In the genomic region with DNA sequence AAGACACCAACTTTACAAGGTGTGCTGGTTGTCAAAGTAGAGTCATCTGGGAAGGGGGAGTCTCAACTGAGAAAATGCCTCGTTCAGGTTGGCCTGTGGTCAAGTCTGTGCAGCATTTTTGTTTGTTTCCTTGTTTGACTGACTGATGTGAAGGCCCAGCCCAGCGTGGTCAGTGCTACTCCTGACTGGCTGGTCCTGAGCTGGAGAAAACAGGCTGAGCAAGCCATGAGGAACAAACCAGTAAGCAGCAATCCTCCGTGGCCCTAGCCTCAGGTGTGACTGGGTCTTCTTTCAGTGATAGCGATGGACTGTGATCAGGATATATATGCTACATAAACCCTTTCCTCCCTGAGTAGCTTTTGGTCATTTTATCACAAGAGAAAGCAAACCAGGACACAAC, we compare ENCODE assay signal across 33 mouse cellular contexts. TPM values are rescaled to one million over a fixed set of nuclear protein-coding genes. Genes with fewer than 3 reads are reported as not detected.
DNase-seq lines count a peak whose midpoint lies in the region; TF ChIP-seq lines count a peak whose summit lies in the region.
"Had no signal": no experiment of that assay in that cellular context is flagged by ENCODE, and none has a peak within 500 bp of the region (broad histone marks: within the 10 kb centered on the region; RNA-seq: fewer than 3 reads in every experiment).

No protein-coding gene starts in this region.

- H3K36me3 ChIP-seq in MEL (ENCODE audit: control insufficient read depth in 1 of 2, insufficient read depth in 2 of 2, low read length in 2 of 2) (peaks cover 0 to 6% of the 10 kb centered on the region in 2 experiments; a peak in 2 of 4 replicates), myocyte (ENCODE audit: control insufficient read depth, insufficient read depth) (peaks cover 30% of the 10 kb centered on the region)

- H3K79me2 ChIP-seq in MEL (ENCODE audit: control insufficient read depth, insufficient read depth, low read length, poor library complexity) (no peaks in the 10 kb centered on the region), myocyte (ENCODE audit: control insufficient read depth, insufficient read depth) (no peaks in the 10 kb centered on the region)

- H3K4me3 ChIP-seq in MEL (ENCODE audit: control insufficient read depth in 1 of 2, insufficient read depth in 1 of 2, low read depth in 2 of 2, low read length in 2 of 2): no peak overlapping the region
- no peak overlapping the region for H3K4me3 ChIP-seq in myocyte
- H3K4me3 ChIP-seq: embryonic facial prominence, embryonic 12.5 days; embryonic facial prominence, embryonic 15.5 days; erythroblast, embryonic 14.5 days; forebrain, embryonic 13.5 days; heart, adult 2 months; heart, embryonic 10.5 days; heart, embryonic 13.5 days had no signal

- no peak for TF ChIP-seq RAD21 in MEL (IDR thresholded peaks at IDR 0.05; ENCODE audit: low read depth, low read length)

- no peaks in the 10 kb centered on the region for H3K4me1 ChIP-seq in MEL (ENCODE audit: control insufficient read depth in 1 of 2, insufficient read depth in 2 of 2, low read length in 2 of 2)
- H3K4me1 ChIP-seq: embryonic facial prominence, embryonic 12.5 days; embryonic facial prominence, embryonic 15.5 days; forebrain, embryonic 13.5 days; heart, embryonic 10.5 days had no signal

- no peak overlapping the region for H3K27ac ChIP-seq in MEL (ENCODE audit: control insufficient read depth, low read depth, low read length)
- H3K27ac ChIP-seq: embryonic facial prominence, embryonic 12.5 days; embryonic facial prominence, embryonic 15.5 days; forebrain, embryonic 13.5 days; heart, adult 2 months; heart, embryonic 10.5 days; heart, embryonic 13.5 days; hindbrain, embryonic 14.5 days; hindbrain, postnatal 0 days had no signal

- H3K4me2 ChIP-seq in myocyte (ENCODE audit: low read depth): no peak overlapping the region
- H3K4me2 ChIP-seq: embryonic facial prominence, embryonic 12.5 days; embryonic facial prominence, embryonic 15.5 days; forebrain, embryonic 13.5 days; heart, embryonic 13.5 days; hindbrain, embryonic 14.5 days had no signal

- H3K9ac ChIP-seq in MEL (ENCODE audit: control insufficient read depth, low read depth, low read length, poor library complexity, severe bottlenecking): no peak overlapping the region
- H3K9ac ChIP-seq: embryonic facial prominence, embryonic 12.5 days; embryonic facial prominence, embryonic 15.5 days; forebrain, embryonic 13.5 days; heart, embryonic 13.5 days; hindbrain, embryonic 14.5 days had no signal

- TF ChIP-seq POLR2A in MEL (IDR thresholded peaks at IDR 0.05; ENCODE audit: control insufficient read depth in 1 of 2, insufficient read depth in 1 of 2, low read depth in 1 of 2, low read length in 2 of 2, poor library complexity in 1 of 2): no peak
- no peak for TF ChIP-seq POLR2A in myocyte (IDR thresholded peaks at IDR 0.05; ENCODE audit: insufficient read length, low read depth)

- no peaks in the 10 kb centered on the region for H3K27me3 ChIP-seq in MEL (ENCODE audit: control insufficient read depth in 1 of 2, insufficient read depth in 2 of 2, low read length in 2 of 2)
- no peaks in the 10 kb centered on the region for H3K27me3 ChIP-seq in myocyte (ENCODE audit: control insufficient read depth, insufficient read depth, insufficient read length)
- H3K27me3 ChIP-seq: embryonic facial prominence, embryonic 12.5 days; embryonic facial prominence, embryonic 15.5 days; forebrain, embryonic 13.5 days; heart, embryonic 13.5 days had no signal

- peak; percentile 14 to 35 for DNase-seq in urinary bladder, adult 18-20 months (ENCODE audit: low spot score in 2 of 2)
- no peak for DNase-seq in urinary bladder, postnatal 25 days (ENCODE audit: low spot score)
- DNase-seq in 3T3-L1 (ENCODE audit: low read depth, low spot score): peak; percentile 27
- no peak for DNase-seq in MEL (ENCODE audit: low read depth, low spot score)
- no peak for DNase-seq in B cell, adult 2 months
- no peak for DNase-seq in embryo, embryonic 11 days
- DNase-seq: adrenal gland, adult 8-10 months; adrenal gland, postnatal 25 days; cerebellum, adult 18-20 months; cerebellum, adult 9-10 months; cerebellum, postnatal 14 days; gastrocnemius, postnatal 10 days; gastrocnemius, postnatal 36 days; heart, adult 2 months; heart, postnatal 14 days; heart, postnatal 4 days had no signal

- H3K9me3 ChIP-seq in MEL (replicated peaks; ENCODE audit: insufficient read depth, low read length): no peaks in the 10 kb centered on the region
- H3K9me3 ChIP-seq: embryonic facial prominence, embryonic 12.5 days; embryonic facial prominence, embryonic 15.5 days; G1E; heart, embryonic 10.5 days; heart, embryonic 13.5 days had no signal

- TF ChIP-seq CTCF in MEL (IDR thresholded peaks at IDR 0.05 in 2 of 3, conservative IDR thresholded peaks at IDR 0.05 in 1 of 3; ENCODE audit: control insufficient read depth in 1 of 3, insufficient read depth in 1 of 3, low read depth in 2 of 3, low read length in 3 of 3, poor library complexity in 1 of 3, severe bottlenecking in 1 of 3): no peak

- TF ChIP-seq EP300 in MEL (IDR thresholded peaks at IDR 0.05; ENCODE audit: low read depth in 1 of 2, low read length in 2 of 2): no peak

- no peak overlapping the region for H3ac ChIP-seq in myocyte (ENCODE audit: control insufficient read depth, insufficient read length)

TF ChIP-seq in MEL, 35 proteins besides CTCF, POLR2A, EP300 and RAD21:
- TF ChIP-seq TBP (IDR thresholded peaks at IDR 0.05; ENCODE audit: low read depth, low read length) (no peak), ZMIZ1 (IDR thresholded peaks at IDR 0.05; ENCODE audit: low read depth, low read length) (peak; percentile 67; the same call in 1 of the 2 replicates), MAZ (IDR thresholded peaks at IDR 0.05; ENCODE audit: low read depth, low read length) (no peak)

TF ChIP-seq in myocyte, 11 proteins besides CTCF, POLR2A, EP300 and RAD21:
- TF ChIP-seq POLR2AphosphoS2 (IDR thresholded peaks at IDR 0.05; ENCODE audit: insufficient read length, low read depth) (peak; percentile 80), MYOD1 (IDR thresholded peaks at IDR 0.05; ENCODE audit: control insufficient read depth in 1 of 3, insufficient read length in 2 of 3, low read depth in 2 of 3) (no peak)

RNA-seq across cellular contexts. Expression of gene Strip1, which starts 25.4 kb away (rescaled TPM):
- total RNA-seq in MEL (2012; rRNA removed): 19.8 and 20.2 TPM in 2 replicates
- polyA plus RNA-seq in MEL (2012; ENCODE audit: insufficient read depth in 1 of 2, insufficient read length in 2 of 2, low read depth in 1 of 2, low replicate concordance in 2 of 2, missing spikeins in 1 of 2) (10 to 100 TPM in 1 of 2 experiments, not detected in 1; 32.9 TPM), myocyte (2012; fragmentation: generic; extraction: Trizol) (46.6 TPM)

RNA-seq across cellular contexts. Expression of gene Gm10961, which starts 25.8 kb away (rescaled TPM):
- total RNA-seq in MEL (2012; rRNA removed): not detected in 2 replicates
- not detected for polyA plus RNA-seq in MEL (2012; ENCODE audit: insufficient read depth in 1 of 2, insufficient read length in 2 of 2, low read depth in 1 of 2, low replicate concordance in 2 of 2, missing spikeins in 1 of 2)
- polyA plus RNA-seq in myocyte (2012; fragmentation: generic; extraction: Trizol): not detected
- total RNA-seq: adrenal gland, adult 8-10 months; adrenal gland, postnatal 25 days; G1E; gastrocnemius, adult 18-20 months; gastrocnemius, postnatal 10 days; gastrocnemius, postnatal 36 days; granulocyte monocyte progenitor cell, adult 5-6 weeks; heart, adult 2 months; heart, postnatal 14 days; heart, postnatal 4 days; hindbrain, postnatal 0 days had no signal
- polyA plus RNA-seq: brain, embryonic 14.5 days; embryonic facial prominence, embryonic 12.5 days; embryonic facial prominence, embryonic 15.5 days; erythroblast, embryonic 14.5 days; forebrain, embryonic 13.5 days; forebrain, embryonic 16.5 days; G1E; heart, adult 2 months; heart, embryonic 10.5 days; heart, embryonic 13.5 days; heart, embryonic 16.5 days; hindbrain, embryonic 11.5 days; hindbrain, embryonic 14.5 days; hindbrain, postnatal 0 days; inflammation-experienced regulatory T-cells, adult 6 months had no signal

RNA-seq across cellular contexts. Expression of gene Ahcyl1, which starts 39.5 kb away (rescaled TPM):
- total RNA-seq in MEL (2012; rRNA removed): 28.0 and 32.4 TPM in 2 replicates
- polyA plus RNA-seq in MEL (2012; ENCODE audit: insufficient read depth in 1 of 2, insufficient read length in 2 of 2, low read depth in 1 of 2, low replicate concordance in 2 of 2, missing spikeins in 1 of 2) (100 to 1,000 TPM; 104 to 105 TPM), myocyte (2012; fragmentation: generic; extraction: Trizol) (51.0 TPM)

Comparison
In these comparisons a context has a peak if more than half of its experiments do, and no peak if none do; other contexts are left out.
1. DNase-seq: peak in urinary bladder, adult 18-20 months (2 of 2) and 3T3-L1 (single experiment); none in urinary bladder, postnatal 25 days (single experiment), MEL (single experiment), B cell, adult 2 months (0 of 2) and embryo, embryonic 11 days (single experiment).